Mouse (Mus musculus): ENCODE measurements around the gene Myo18a.

- no peak for TF ChIP-seq CTCF (IDR thresholded peaks at IDR 0.05; ENCODE audit: borderline replicate concordance, extremely low read depth, insufficient read depth, insufficient read length)
- no peak for TF ChIP-seq POLR2A (IDR thresholded peaks at IDR 0.05; ENCODE audit: borderline replicate concordance, extremely low read depth, insufficient read depth, insufficient read length, poor library complexity, severe bottlenecking)
Measured at GRCm38 (mm10) chr11:77748996-77749395, 14.1 kb upstream of the Myo18a start.
